Mouse (Mus musculus) neural tube, embryonic 13.5 days (tissue): ENCODE measurements around the gene Cnpy1. TPM values are rescaled to one million over a fixed set of nuclear protein-coding genes. Genes with fewer than 3 reads are reported as not detected.

Experiments used
- ATAC-seq: fragments of 200-750 bp; cut with Nextera tagmentation; 2 replicates; pipeline ENCODE4 v1.8.0; 2017; ENCODE audit warnings: low read depth, mild to moderate bottlenecking, moderate TSS enrichment, moderate library complexity
- H3K27ac ChIP-seq: fragments of 300-500 bp; sonication (generic); replicated peaks from 2 replicates; pipeline ENCODE4 v1.5.1; 2015; ENCODE audit warnings: moderate library complexity, mild to moderate bottlenecking, inconsistent platforms
- H3K27me3 ChIP-seq: fragments of 300-500 bp; sonication (generic); 2 replicates; pipeline ENCODE4 v1.6.1; 2015; ENCODE audit warnings: mild to moderate bottlenecking, inconsistent platforms
- H3K36me3 ChIP-seq: fragments of 300-500 bp; sonication (generic); 2 replicates; pipeline ENCODE4 v1.6.1; 2015; ENCODE audit warnings: mild to moderate bottlenecking, inconsistent platforms
- H3K4me1 ChIP-seq: fragments of 300-500 bp; sonication (generic); replicated peaks from 2 replicates; pipeline ENCODE4 v1.6.1; 2015; ENCODE audit warnings: inconsistent platforms
- H3K4me2 ChIP-seq: fragments of 300-500 bp; sonication (generic); 2 replicates; pipeline ENCODE4 v1.6.1; 2015; ENCODE audit warnings: inconsistent platforms, mild to moderate bottlenecking, moderate library complexity
- H3K4me3 ChIP-seq: fragments of 300-500 bp; sonication (generic); 2 replicates; pipeline ENCODE4 v1.5.1; 2015; ENCODE audit warnings: mild to moderate bottlenecking, inconsistent platforms
- H3K9ac ChIP-seq: fragments of 300-500 bp; sonication (generic); 2 replicates; pipeline ENCODE4 v1.6.1; 2015; ENCODE audit warnings: moderate library complexity, mild to moderate bottlenecking, inconsistent platforms
- H3K9me3 ChIP-seq: fragments of 300-500 bp; sonication (generic); 2 replicates; pipeline ENCODE4 v1.6.1; 2016; ENCODE audit warnings: inconsistent platforms
- WGBS: fragments of 180-500 bp; shearing (Covaris S2); methylation state at CpG from one replicate; pipeline ENCODE4 v1.1.7; 2015; 5-methylcytosine and 5-hydroxymethylcytosine counted together
- polyA plus RNA-seq: library from polyadenylated mRNA; unstranded; fragments of >200 nt; fragmentation: Nextera tagmentation; extraction: Ambion mirVana; gene quantifications from 2 replicates; pipeline ENCODE4 v1.2.1, GENCODE M21; 2015

Gene Cnpy1
- polyA plus RNA-seq, 1 experiment from 2014 or later = 1.3 TPM

GRCm38 (mm10) chr5:28237715-28238114, 7.9 kb downstream of the Cnpy1 start:
- Histone ChIP-seq H3K4me2 (no peak overlapping the region), H3K36me3 (no peaks in the 10 kb centered on the region), H3K9ac (no peak overlapping the region), H3K27me3 (no peaks in the 10 kb centered on the region), H3K27ac (no peak overlapping the region), H3K9me3 (no peaks in the 10 kb centered on the region), H3K4me1 (no peaks in the 10 kb centered on the region), H3K4me3 (no peak overlapping the region)
- WGBS = 89% methylated on average over 2 of the region's 2 CpGs
- no peak for ATAC-seq

- Histone ChIP-seq H3K36me3 (no peaks in the 10 kb centered on the region), H3K4me3 (no peak overlapping the region), H3K27ac (no peak overlapping the region), H3K4me1 (no peaks in the 10 kb centered on the region), H3K9ac (no peak overlapping the region), H3K4me2 (no peak overlapping the region), H3K27me3 (no peaks in the 10 kb centered on the region), H3K9me3 (no peaks in the 10 kb centered on the region)
- WGBS = 38% methylated on average over 4 of the region's 4 CpGs
- ATAC-seq = no peak
These were observed 8.6 kb downstream of the Cnpy1 start for GRCm38 (mm10) chr5:28237055-28237454.

GRCm38 (mm10) chr5:28236098-28236497, 9.5 kb downstream of the Cnpy1 start:
- H3K9ac ChIP-seq = no peak overlapping the region
- no peaks in the 10 kb centered on the region for H3K4me1 ChIP-seq
- H3K36me3 ChIP-seq = no peaks in the 10 kb centered on the region
- no peaks in the 10 kb centered on the region for H3K9me3 ChIP-seq
- H3K27me3 ChIP-seq = no peaks in the 10 kb centered on the region
- H3K4me3 ChIP-seq = no peak overlapping the region
- no peak overlapping the region for H3K4me2 ChIP-seq
- 35% methylated on average over 6 of the region's 6 CpGs for WGBS
- H3K27ac ChIP-seq = no peak overlapping the region
- no peak for ATAC-seq

GRCm38 (mm10) chr5:28232101-28232500, 13.5 kb downstream of the Cnpy1 start:
- Histone ChIP-seq H3K4me3 (no peak overlapping the region), H3K9ac (no peak overlapping the region), H3K9me3 (no peaks in the 10 kb centered on the region), H3K27me3 (no peaks in the 10 kb centered on the region), H3K36me3 (no peaks in the 10 kb centered on the region), H3K4me1 (no peaks in the 10 kb centered on the region), H3K4me2 (no peak overlapping the region), H3K27ac (no peak overlapping the region)
- ATAC-seq = no peak
- whole genome bisulfite sequencing = 61% methylated on average over 3 of the region's 3 CpGs

GRCm38 (mm10) chr5:28219596-28219995, 26.0 kb downstream of the Cnpy1 start:
- H3K9ac ChIP-seq = no peak overlapping the region
- no peaks in the 10 kb centered on the region for H3K36me3 ChIP-seq
- H3K4me1 ChIP-seq = no peaks in the 10 kb centered on the region
- no peak for ATAC-seq
- H3K27me3 ChIP-seq = peaks cover 12% of the 10 kb centered on the region; the same call in 1 of the 2 replicates
- H3K4me2 ChIP-seq = no peak overlapping the region
- WGBS = 83% methylated on average over 1 of the region's 1 CpGs
- no peak overlapping the region for H3K4me3 ChIP-seq
- no peak overlapping the region for H3K27ac ChIP-seq
- H3K9me3 ChIP-seq = no peaks in the 10 kb centered on the region

GRCm38 (mm10) chr5:28213441-28213840, 32.2 kb downstream of the Cnpy1 start:
- peaks cover 21% of the 10 kb centered on the region for H3K4me1 ChIP-seq
- no peak overlapping the region for H3K9ac ChIP-seq
- no peak overlapping the region for H3K4me2 ChIP-seq
- ATAC-seq = no peak
- no peaks in the 10 kb centered on the region for H3K9me3 ChIP-seq
- H3K27ac ChIP-seq = no peak overlapping the region
- 66% methylated on average over 2 of the region's 2 CpGs for WGBS
- peaks cover 73% of the 10 kb centered on the region for H3K27me3 ChIP-seq
- no peak overlapping the region for H3K4me3 ChIP-seq
- no peaks in the 10 kb centered on the region for H3K36me3 ChIP-seq

- H3K36me3 ChIP-seq = no peaks in the 10 kb centered on the region
- no peak for ATAC-seq
- 1% methylated on average over 15 of the region's 15 CpGs for whole genome bisulfite sequencing
- H3K9me3 ChIP-seq = no peaks in the 10 kb centered on the region
- no peak overlapping the region for H3K4me3 ChIP-seq
- H3K27ac ChIP-seq = no peak overlapping the region
- H3K9ac ChIP-seq = no peak overlapping the region
- H3K27me3 ChIP-seq = peaks cover 88% of the 10 kb centered on the region
- peak overlapping the region; percentile 20 for H3K4me2 ChIP-seq
- peaks cover 21% of the 10 kb centered on the region for H3K4me1 ChIP-seq
These were observed 33.8 kb downstream of the Cnpy1 start for GRCm38 (mm10) chr5:28211651-28212310.

- WGBS = under 1% methylated on average over 29 of the region's 29 CpGs
- no peak for ATAC-seq
- Histone ChIP-seq H3K4me1 (peaks cover 21% of the 10 kb centered on the region), H3K27ac (no peak overlapping the region), H3K27me3 (peaks cover 91% of the 10 kb centered on the region), H3K36me3 (no peaks in the 10 kb centered on the region), H3K9me3 (no peaks in the 10 kb centered on the region), H3K4me3 (peak overlapping the region; percentile 39; the same call in 1 of the 2 replicates), H3K4me2 (peak overlapping the region; percentile 69), H3K9ac (no peak overlapping the region)
These were observed 34.7 kb downstream of the Cnpy1 start for GRCm38 (mm10) chr5:28210591-28211550.

- peak overlapping the region; percentile 69 for H3K4me2 ChIP-seq
- no peaks in the 10 kb centered on the region for H3K9me3 ChIP-seq
- H3K27ac ChIP-seq = no peak overlapping the region
- peaks cover 94% of the 10 kb centered on the region for H3K27me3 ChIP-seq
- ATAC-seq = peak; percentile 56
- peak overlapping the region; percentile 39 for H3K4me3 ChIP-seq
- peaks cover 21% of the 10 kb centered on the region for H3K4me1 ChIP-seq
- under 1% methylated on average over 80 of the region's 80 CpGs for WGBS
- H3K36me3 ChIP-seq = no peaks in the 10 kb centered on the region
- H3K9ac ChIP-seq = peak overlapping the region; percentile 57
These were observed 35.8 kb downstream of the Cnpy1 start for GRCm38 (mm10) chr5:28209549-28210431.

GRCm38 (mm10) chr5:28208726-28209520, 36.7 kb downstream of the Cnpy1 start:
- Histone ChIP-seq H3K27me3 (peaks cover 88% of the 10 kb centered on the region), H3K9me3 (no peaks in the 10 kb centered on the region), H3K4me3 (peak overlapping the region; percentile 39; the same call in 1 of the 2 replicates), H3K9ac (no peak overlapping the region), H3K4me1 (peaks cover 21% of the 10 kb centered on the region), H3K36me3 (no peaks in the 10 kb centered on the region), H3K27ac (no peak overlapping the region), H3K4me2 (peak overlapping the region; percentile 69)
- no peak for ATAC-seq
- WGBS = 11% methylated on average over 20 of the region's 20 CpGs

- Histone ChIP-seq H3K9ac (no peak overlapping the region), H3K4me2 (no peak overlapping the region), H3K4me3 (no peak overlapping the region), H3K27me3 (peaks cover 77% of the 10 kb centered on the region), H3K4me1 (peaks cover 21% of the 10 kb centered on the region), H3K36me3 (no peaks in the 10 kb centered on the region), H3K9me3 (no peaks in the 10 kb centered on the region), H3K27ac (no peak overlapping the region)
- 69% methylated on average over 4 of the region's 4 CpGs for WGBS
- ATAC-seq = no peak
These were observed 38.6 kb downstream of the Cnpy1 start for GRCm38 (mm10) chr5:28207043-28207442.
